Mouse (Mus musculus) liver, adult 2 months (tissue): ENCODE measurements around the gene Tapbp.

ENCODE experiments used
- CTCF ChIP-seq: fragments of 200-500 bp; IDR thresholded peaks from 2 replicates; pipeline ENCODE4 v1.5.1; 2011; ENCODE audit warnings: low read depth, low read length, control low read depth
- POLR2A ChIP-seq: fragments of 200-500 bp; IDR thresholded peaks from 2 replicates; pipeline ENCODE4 v1.6.1; 2011; ENCODE audit warnings: low read length, control low read depth; ENCODE audit not compliant: insufficient read depth; ENCODE audit errors: extremely low read depth

GRCm38 (mm10) chr17:33900989-33901314 is 14.7 kb upstream of the Tapbp start:
- no peak for TF ChIP-seq POLR2A
- no peak for TF ChIP-seq CTCF
